Mouse (Mus musculus) forebrain, embryonic 14.5 days (tissue): ENCODE measurements around the gene Dhrs3. TPM values are rescaled to one million over a fixed set of nuclear protein-coding genes. Genes with fewer than 3 reads are reported as not detected.

Source experiments
- ATAC-seq: fragments of 200-750 bp; cut with Nextera tagmentation; 2 replicates; pipeline ENCODE4 v1.8.0; 2017; ENCODE audit warnings: mild to moderate bottlenecking, moderate library complexity
- DNase-seq: peaks from one replicate; pipeline ENCODE4 v3.0.0-alpha.2; 2015; ENCODE audit warnings: low spot score
- H3K27ac ChIP-seq: fragments of 300-500 bp; sonication (generic); 2 replicates; pipeline ENCODE4 v1.5.1; 2014; ENCODE audit warnings: low read depth, mild to moderate bottlenecking, control low read depth, low read length, moderate library complexity
- H3K27me3 ChIP-seq: fragments of 300-500 bp; sonication (generic); replicated peaks from 2 replicates; pipeline ENCODE4 v1.6.1; 2014; ENCODE audit warnings: low read length, control low read depth, mixed read lengths; ENCODE audit not compliant: control insufficient read depth, insufficient read depth
- H3K36me3 ChIP-seq: fragments of 300-500 bp; sonication (generic); 2 replicates; pipeline ENCODE4 v1.6.1; 2014; ENCODE audit warnings: low read length, control low read depth; ENCODE audit not compliant: control insufficient read depth, insufficient read depth
- H3K4me1 ChIP-seq: fragments of 300-500 bp; sonication (generic); 2 replicates; pipeline ENCODE4 v1.6.1; 2014; ENCODE audit warnings: antibody characterized with exemption, low read length, control low read depth; ENCODE audit not compliant: control insufficient read depth, insufficient read depth
- H3K4me2 ChIP-seq: fragments of 300-500 bp; sonication (generic); 2 replicates; pipeline ENCODE4 v1.6.1; 2014; ENCODE audit warnings: mild to moderate bottlenecking, control low read depth, low read length
- H3K4me3 ChIP-seq: fragments of 300-500 bp; sonication (generic); 2 replicates; pipeline ENCODE4 v1.5.1; 2014; ENCODE audit warnings: low read depth, low read length, control low read depth
- H3K9ac ChIP-seq: fragments of 300-500 bp; sonication (generic); 2 replicates; pipeline ENCODE4 v1.6.1; 2014; ENCODE audit warnings: mild to moderate bottlenecking, low read length, control low read depth, moderate library complexity
- H3K9me3 ChIP-seq: fragments of 300-500 bp; sonication (generic); replicated peaks from 2 replicates; pipeline ENCODE4 v1.6.1; 2016; ENCODE audit warnings: low read length, control low read depth, mixed read lengths; ENCODE audit not compliant: control insufficient read depth
- WGBS: fragments of 180-500 bp; shearing (Covaris S2); extraction: QIAGEN DNeasy Blood & Tissue Kit; methylation state at CpG from one replicate; pipeline ENCODE4 v1.1.7; 2014; 5-methylcytosine and 5-hydroxymethylcytosine counted together
- polyA plus RNA-seq: library from polyadenylated mRNA; unstranded; fragments of >200 nt; fragmentation: Nextera tagmentation; extraction: Ambion mirVana; gene quantifications from 2 replicates; pipeline ENCODE4 v1.2.1, GENCODE M21; 2014

Dhrs3 gene
- polyA plus RNA-seq, 1 experiment from 2014 or later, result 16.1 TPM

GRCm38 (mm10) chr4:144882881-144883331 is 9.7 kb upstream of the Dhrs3 start:
- no peak overlapping the region for H3K4me3 ChIP-seq
- peaks cover 7% of the 10 kb centered on the region for H3K4me1 ChIP-seq
- H3K9ac ChIP-seq, result no peak overlapping the region
- WGBS, result 37% methylated on average over 8 of the region's 8 CpGs
- H3K36me3 ChIP-seq, result no peaks in the 10 kb centered on the region
- H3K27ac ChIP-seq, result no peak overlapping the region
- no peak overlapping the region for H3K4me2 ChIP-seq
- DNase-seq, result peak; percentile 69
- H3K27me3 ChIP-seq, result no peaks in the 10 kb centered on the region
- H3K9me3 ChIP-seq, result no peaks in the 10 kb centered on the region
- ATAC-seq, result peak; percentile 28; the same call in 1 of the 2 replicates

- 24% methylated on average over 6 of the region's 6 CpGs for WGBS
- peak; percentile 38 for ATAC-seq
- H3K9ac ChIP-seq, result no peak overlapping the region
These were observed 6.2 kb upstream of the Dhrs3 start for GRCm38 (mm10) chr4:144886460-144886859.

GRCm38 (mm10) chr4:144888750-144889149 is 3.9 kb upstream of the Dhrs3 start:
- peaks cover 12% of the 10 kb centered on the region for H3K4me1 ChIP-seq
- ATAC-seq, result no peak
- no peak overlapping the region for H3K9ac ChIP-seq
- H3K9me3 ChIP-seq, result no peaks in the 10 kb centered on the region
- H3K36me3 ChIP-seq, result no peaks in the 10 kb centered on the region
- H3K4me2 ChIP-seq, result no peak overlapping the region
- no peak overlapping the region for H3K27ac ChIP-seq
- peaks cover 13% of the 10 kb centered on the region for H3K27me3 ChIP-seq
- WGBS, result 89% methylated on average over 4 of the region's 4 CpGs
- no peak overlapping the region for H3K4me3 ChIP-seq
- DNase-seq, result no peak

More at GRCm38 (mm10) chr4:144886460-144886859, 6.2 kb upstream of the Dhrs3 start:
- Histone ChIP-seq H3K27me3 (peaks cover 5% of the 10 kb centered on the region; the same call in 1 of the 2 replicates), H3K9me3 (no peaks in the 10 kb centered on the region), H3K4me2 (no peak overlapping the region), H3K4me3 (no peak overlapping the region), H3K36me3 (no peaks in the 10 kb centered on the region), H3K27ac (no peak overlapping the region), H3K4me1 (peaks cover 7% of the 10 kb centered on the region)
- peak; percentile 83 for DNase-seq

- Histone ChIP-seq H3K9me3 (no peaks in the 10 kb centered on the region), H3K27ac (no peak overlapping the region), H3K36me3 (no peaks in the 10 kb centered on the region), H3K4me3 (no peak overlapping the region), H3K4me1 (peaks cover 15% of the 10 kb centered on the region), H3K9ac (no peak overlapping the region), H3K27me3 (peaks cover 22% of the 10 kb centered on the region), H3K4me2 (no peak overlapping the region)
- ATAC-seq, result no peak
- no peak for DNase-seq
- WGBS, result 80% methylated on average over 9 of the region's 9 CpGs
These were observed 2.9 kb upstream of the Dhrs3 start for GRCm38 (mm10) chr4:144889505-144890301.

GRCm38 (mm10) chr4:144890690-144891120 is 1.9 kb upstream of the Dhrs3 start:
- Histone ChIP-seq H3K9ac (no peak overlapping the region), H3K9me3 (no peaks in the 10 kb centered on the region), H3K27ac (no peak overlapping the region), H3K4me3 (no peak overlapping the region), H3K27me3 (peaks cover 28% of the 10 kb centered on the region), H3K4me2 (no peak overlapping the region), H3K4me1 (peaks cover 15% of the 10 kb centered on the region), H3K36me3 (no peaks in the 10 kb centered on the region)
- 11% methylated on average over 7 of the region's 7 CpGs for WGBS
- peak; percentile 88 for DNase-seq
- peak; percentile 32 for ATAC-seq

- ATAC-seq, result no peak
These were observed 1.4 kb upstream of the Dhrs3 start for GRCm38 (mm10) chr4:144891121-144891711.

GRCm38 (mm10) chr4:144891743-144892132 is 889 bp upstream of the Dhrs3 start:
- 9% methylated on average over 5 of the region's 5 CpGs for WGBS

More at GRCm38 (mm10) chr4:144891121-144891711, 1.4 kb upstream of the Dhrs3 start:
- Histone ChIP-seq H3K9me3 (no peaks in the 10 kb centered on the region), H3K36me3 (no peaks in the 10 kb centered on the region), H3K27me3 (peaks cover 28% of the 10 kb centered on the region), H3K4me3 (no peak overlapping the region), H3K9ac (no peak overlapping the region), H3K4me1 (peaks cover 13% of the 10 kb centered on the region), H3K4me2 (no peak overlapping the region), H3K27ac (no peak overlapping the region)
- DNase-seq, result no peak
- 57% methylated on average over 10 of the region's 10 CpGs for WGBS

GRCm38 (mm10) chr4:144892937-144893272 is 278 bp downstream of the Dhrs3 start:
- Histone ChIP-seq H3K27ac (no peak overlapping the region), H3K27me3 (peaks cover 28% of the 10 kb centered on the region), H3K9me3 (no peaks in the 10 kb centered on the region), H3K36me3 (no peaks in the 10 kb centered on the region), H3K9ac (peak overlapping the region; percentile 56), H3K4me3 (peak overlapping the region; percentile 43), H3K4me2 (peak overlapping the region; percentile 81), H3K4me1 (peaks cover 7% of the 10 kb centered on the region)
- DNase-seq (no peak), ATAC-seq (no peak)
- 0% methylated on average over 12 of the region's 12 CpGs for WGBS

More at GRCm38 (mm10) chr4:144891743-144892132, 889 bp upstream of the Dhrs3 start:
- H3K4me2 ChIP-seq, result peak overlapping the region; percentile 81
- DNase-seq (no peak), ATAC-seq (no peak)
- H3K9ac ChIP-seq, result peak overlapping the region; percentile 56; the same call in 1 of the 2 replicates
- peak overlapping the region; percentile 43 for H3K4me3 ChIP-seq
- H3K27ac ChIP-seq, result no peak overlapping the region; the same call in 1 of the 2 replicates
- no peaks in the 10 kb centered on the region for H3K36me3 ChIP-seq
- H3K9me3 ChIP-seq, result no peaks in the 10 kb centered on the region
- H3K27me3 ChIP-seq, result peaks cover 28% of the 10 kb centered on the region
- H3K4me1 ChIP-seq, result peaks cover 7% of the 10 kb centered on the region
